Mouse (Mus musculus) gastrocnemius, postnatal 25 days (tissue): Measurements from ENCODE around the gene Inka1. TPM values are rescaled to one million over a fixed set of nuclear protein-coding genes. Genes with fewer than 3 reads are reported as not detected.

Experiments used
- DNase-seq: peaks from one replicate; pipeline ENCODE4 v3.0.0; 2022
- total RNA-seq, 2 experiments: library from RNA; stranded (reverse); gene quantifications; 1 replicate in 1 of 2; 2 replicates in 1 of 2; pipeline ENCODE4 v1.2.3; 2021

The Inka1 gene
- total RNA-seq, 2 experiments from 2014 or later, result 2.8 to 3.1 TPM

GRCm38 (mm10) chr9:107984052-107984753 lies 1.5 kb downstream of the Inka1 start:
- DNase-seq, result no peak

- peak; percentile 90 for DNase-seq
Measured at GRCm38 (mm10) chr9:107983421-107983890, 2.2 kb downstream of the Inka1 start.

- peak; percentile 78 for DNase-seq
Measured at GRCm38 (mm10) chr9:107982681-107983346, 2.9 kb downstream of the Inka1 start, which contains the start of gene Gm20661. Gene Gm20661 (plus strand): TSS chr9:107983058.

GRCm38 (mm10) chr9:107981684-107982605 lies 3.7 kb downstream of the Inka1 start:
- no peak for DNase-seq

GRCm38 (mm10) chr9:107978815-107979214 lies 6.9 kb downstream of the Inka1 start:
- DNase-seq, result no peak

GRCm38 (mm10) chr9:107975399-107976386 lies 10.0 kb downstream of the Inka1 start, which contains the start of gene Uba7:
Gene Uba7 (plus strand): TSS chr9:107975505.
- no peak for DNase-seq

GRCm38 (mm10) chr9:107974491-107975171 lies 11.0 kb downstream of the Inka1 start:
- no peak for DNase-seq

GRCm38 (mm10) chr9:107971690-107972541 lies 13.8 kb downstream of the Inka1 start:
- DNase-seq, result no peak

GRCm38 (mm10) chr9:107970311-107970710 lies 15.4 kb downstream of the Inka1 start:
- DNase-seq, result no peak

- no peak for DNase-seq
Measured at GRCm38 (mm10) chr9:107968531-107968930, 17.1 kb downstream of the Inka1 start.

GRCm38 (mm10) chr9:107967437-107967836 lies 18.2 kb downstream of the Inka1 start:
- DNase-seq, result no peak

- no peak for DNase-seq
Measured at GRCm38 (mm10) chr9:107966676-107967075, 19.0 kb downstream of the Inka1 start.

- DNase-seq, result no peak
Measured at GRCm38 (mm10) chr9:107964681-107965080, 21.0 kb downstream of the Inka1 start.

- peak; percentile 77 for DNase-seq
Measured at GRCm38 (mm10) chr9:107963700-107964099, 22.0 kb downstream of the Inka1 start.

GRCm38 (mm10) chr9:107962916-107963315 lies 22.8 kb downstream of the Inka1 start:
- DNase-seq, result no peak

GRCm38 (mm10) chr9:107961881-107962280 lies 23.8 kb downstream of the Inka1 start:
- no peak for DNase-seq

- DNase-seq, result no peak
Measured at GRCm38 (mm10) chr9:107961351-107961762, 24.3 kb downstream of the Inka1 start.

GRCm38 (mm10) chr9:107960928-107961327 lies 24.8 kb downstream of the Inka1 start:
- no peak for DNase-seq

- DNase-seq, result no peak
Measured at GRCm38 (mm10) chr9:107959896-107960295, 25.8 kb downstream of the Inka1 start.
